Mouse (Mus musculus) frontal cortex, adult (tissue): ENCODE data around the gene Ube2o.

Experiments
- ATAC-seq: cut with Nextera tagmentation; 2 replicates; pipeline ENCODE4 v1.9.2; 2017; ENCODE audit warnings: mild to moderate bottlenecking, moderate library complexity, mixed read lengths; ENCODE audit not compliant: low TSS enrichment

The Ube2o gene

GRCm38 (mm10) chr11:116580711-116581375 is 404 bp downstream of the Ube2o start:
- peak; percentile 62 for ATAC-seq

DNA sequence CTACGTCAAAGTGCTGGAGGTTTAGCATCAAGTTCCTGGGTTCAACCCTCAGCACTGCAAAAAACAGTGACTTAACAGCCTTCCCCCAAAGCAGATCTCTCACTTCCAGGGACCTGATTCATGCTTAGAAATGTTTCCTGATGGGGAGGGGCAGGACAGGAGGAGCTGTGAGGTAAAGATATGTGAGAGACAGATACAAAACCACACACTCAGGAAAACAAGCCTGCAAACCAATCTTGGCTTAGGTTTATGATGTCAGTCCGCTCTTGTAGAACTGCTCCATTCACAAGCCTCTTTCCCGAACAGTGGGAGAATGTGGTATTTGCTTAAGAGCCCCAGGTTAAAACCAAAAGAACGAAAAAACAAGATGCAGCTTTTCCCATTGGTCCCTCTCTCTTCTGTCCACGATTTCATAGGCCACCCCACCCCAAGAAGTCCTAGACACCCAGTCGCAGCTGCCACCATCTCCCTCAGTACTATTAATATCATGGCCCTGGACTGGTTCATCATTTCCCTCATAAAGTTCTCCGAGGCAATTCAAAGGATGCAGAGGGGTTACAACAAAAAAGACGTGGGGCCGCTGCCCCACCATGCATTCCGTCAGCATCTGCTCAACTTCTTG is 1.1 kb downstream of the Ube2o start:
- 0 out of 2 replicates have a peak, but pooled peaks have one; percentile 3 for ATAC-seq

- ATAC-seq = no peak
Measured at GRCm38 (mm10) chr11:116579280-116579679, 2.0 kb downstream of the Ube2o start.

GRCm38 (mm10) chr11:116575396-116575795 is 5.9 kb downstream of the Ube2o start:
- no peak for ATAC-seq

- ATAC-seq = no peak
Measured at GRCm38 (mm10) chr11:116574982-116575381, 6.3 kb downstream of the Ube2o start.

- ATAC-seq = no peak
Measured at GRCm38 (mm10) chr11:116574486-116574885, 6.8 kb downstream of the Ube2o start.

GRCm38 (mm10) chr11:116572756-116573543 is 8.3 kb downstream of the Ube2o start:
- peak; percentile 86 for ATAC-seq

- ATAC-seq = no peak
Measured at GRCm38 (mm10) chr11:116571767-116572679, 9.2 kb downstream of the Ube2o start.

DNA sequence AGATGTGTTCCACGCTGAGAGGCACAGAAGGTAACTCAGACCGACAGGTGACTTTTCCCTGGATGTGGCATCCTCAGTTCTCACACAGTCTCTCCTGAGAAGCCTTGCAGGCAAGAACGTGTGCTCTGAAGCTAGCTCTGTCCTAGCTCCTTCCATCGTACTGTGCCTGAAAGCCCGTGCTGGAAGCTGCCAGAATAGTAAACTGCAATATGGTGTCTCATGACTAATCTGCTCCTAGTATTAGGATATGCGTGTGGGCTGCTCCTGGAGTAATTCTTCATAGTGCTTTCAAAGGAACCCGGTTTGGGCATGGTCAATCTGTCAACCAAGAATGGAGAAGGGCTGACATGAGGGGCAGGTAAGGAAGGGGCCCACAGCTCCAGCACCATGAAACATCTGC is 10.4 kb downstream of the Ube2o start:
- ATAC-seq = no peak

DNA sequence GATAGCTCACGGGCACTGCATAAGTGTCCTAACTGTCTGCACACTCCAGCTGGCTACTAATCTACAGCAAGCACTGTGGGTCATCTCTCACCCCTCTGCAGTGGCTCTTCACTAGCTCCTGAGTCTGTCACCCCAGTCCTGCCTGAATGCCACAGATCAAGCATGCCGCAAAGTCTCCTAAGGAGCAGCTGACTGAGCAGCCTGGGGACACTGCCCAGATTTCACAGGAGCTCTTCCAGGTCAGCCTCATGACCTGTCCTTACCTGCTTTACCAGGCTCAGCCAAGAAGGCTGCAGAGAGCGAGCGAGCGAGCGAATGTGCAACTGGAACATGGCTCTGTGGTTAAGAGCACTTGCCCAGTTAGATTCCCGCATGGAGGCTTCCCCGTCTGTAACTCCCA is 13.7 kb downstream of the Ube2o start:
- ATAC-seq = 0 out of 2 replicates have a peak, but pooled peaks have one; percentile 18

DNA sequence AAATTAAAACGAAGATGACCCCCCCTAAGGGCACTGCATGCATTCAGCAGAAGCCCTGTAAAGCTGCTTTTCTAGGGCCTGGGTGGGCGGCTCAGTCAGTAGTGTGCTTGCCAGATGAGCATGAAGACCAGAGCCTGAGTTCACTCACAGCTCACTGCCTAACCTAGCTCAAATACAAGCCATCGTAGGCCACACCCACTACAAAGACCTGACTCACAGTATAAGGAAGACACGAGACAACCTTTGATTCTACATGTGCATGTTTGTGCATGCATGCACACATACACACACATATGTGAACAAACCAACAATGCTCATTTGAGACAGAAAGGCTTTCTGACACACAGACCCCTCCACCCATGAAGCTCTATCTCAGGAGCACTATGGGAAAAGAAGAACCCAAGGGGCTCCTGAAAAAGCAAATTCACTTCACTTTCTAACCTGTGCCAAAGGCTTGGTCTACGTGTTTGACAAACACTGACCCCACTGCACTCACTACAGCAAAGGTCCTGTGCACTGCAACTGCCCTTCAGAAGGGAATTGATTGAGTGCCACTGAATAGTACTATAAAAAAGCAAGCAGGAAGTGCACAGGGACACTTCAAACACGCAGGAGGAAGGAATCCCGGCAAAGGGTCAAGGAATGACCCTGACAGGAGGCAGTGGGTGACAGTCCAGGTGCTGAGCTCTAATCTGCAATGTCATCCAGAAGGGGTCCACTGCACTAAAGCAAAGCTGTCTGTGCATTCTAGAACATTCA is 15.8 kb downstream of the Ube2o start:
- ATAC-seq = no peak

DNA sequence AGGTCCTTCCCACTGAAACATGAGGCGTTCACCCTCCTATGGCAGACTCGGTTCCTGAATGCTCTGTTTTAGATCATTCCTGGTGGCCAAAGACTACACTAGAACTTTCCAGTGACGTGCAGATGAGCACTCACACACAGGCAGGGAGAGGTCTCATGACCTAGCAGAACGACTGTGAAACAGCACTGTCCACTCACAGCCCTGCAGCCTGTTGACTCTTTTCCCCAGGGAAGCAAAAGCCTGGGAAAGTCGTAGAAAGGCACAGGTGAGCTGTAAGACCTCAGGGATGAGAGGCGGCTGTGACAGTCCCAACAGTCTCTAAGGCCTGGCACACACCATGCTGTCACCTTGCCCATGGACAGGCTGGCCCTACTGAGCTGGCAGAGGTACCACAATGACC is 24.9 kb downstream of the Ube2o start:
- no peak for ATAC-seq

DNA sequence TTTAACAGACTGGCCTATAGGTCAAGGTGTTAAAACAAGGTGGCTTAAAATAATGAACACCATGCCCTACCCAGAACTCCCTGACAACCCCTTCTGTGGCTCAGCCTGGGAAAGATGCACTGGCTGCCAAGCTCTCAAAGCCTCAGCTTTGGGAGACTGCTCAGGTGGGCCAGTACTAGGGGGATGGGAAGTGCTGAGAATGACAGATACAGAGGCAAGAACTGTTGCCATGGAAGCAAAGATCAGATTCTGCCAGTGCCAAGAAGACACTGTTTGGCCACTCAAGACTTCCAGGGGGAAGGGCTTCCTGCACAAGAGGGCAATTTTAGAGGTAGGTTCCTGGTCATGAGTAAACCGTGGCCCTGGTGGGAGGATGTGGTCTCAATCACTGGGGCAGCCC is 25.7 kb downstream of the Ube2o start:
- ATAC-seq = no peak

DNA sequence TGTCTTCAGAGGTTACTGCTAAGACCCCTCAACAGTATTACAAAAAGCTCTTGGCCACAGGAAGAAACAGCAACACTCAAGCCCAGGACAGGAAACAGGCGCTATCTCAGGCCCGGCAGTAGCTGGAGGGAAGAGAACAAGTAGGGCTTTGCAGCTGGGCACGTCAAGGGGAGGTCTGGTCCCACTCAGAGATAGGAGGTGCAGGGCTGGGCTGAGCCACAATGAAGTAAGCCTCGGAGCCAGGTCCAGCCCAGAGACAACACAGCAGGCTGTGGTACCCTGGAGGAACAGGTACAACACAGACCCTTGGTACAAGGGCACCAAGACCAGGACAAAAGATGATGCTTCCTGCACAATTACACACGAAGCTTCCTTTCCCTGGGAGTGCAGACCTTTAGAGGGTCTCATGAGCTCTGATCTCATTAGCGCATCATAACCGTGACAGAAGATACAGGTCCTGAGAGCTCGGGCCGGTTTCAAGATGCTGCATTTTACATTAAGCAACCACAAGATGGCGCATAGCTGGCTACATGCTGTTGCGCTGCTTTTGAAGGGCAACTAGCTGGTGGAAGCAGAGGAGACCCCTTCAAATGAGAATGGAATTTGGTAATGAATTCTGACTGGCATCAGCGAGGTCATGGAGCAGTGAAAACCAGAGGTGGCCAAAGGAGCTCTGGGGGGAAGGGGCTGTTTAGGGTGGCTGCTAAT is 26.9 kb downstream of the Ube2o start:
- no peak for ATAC-seq

DNA sequence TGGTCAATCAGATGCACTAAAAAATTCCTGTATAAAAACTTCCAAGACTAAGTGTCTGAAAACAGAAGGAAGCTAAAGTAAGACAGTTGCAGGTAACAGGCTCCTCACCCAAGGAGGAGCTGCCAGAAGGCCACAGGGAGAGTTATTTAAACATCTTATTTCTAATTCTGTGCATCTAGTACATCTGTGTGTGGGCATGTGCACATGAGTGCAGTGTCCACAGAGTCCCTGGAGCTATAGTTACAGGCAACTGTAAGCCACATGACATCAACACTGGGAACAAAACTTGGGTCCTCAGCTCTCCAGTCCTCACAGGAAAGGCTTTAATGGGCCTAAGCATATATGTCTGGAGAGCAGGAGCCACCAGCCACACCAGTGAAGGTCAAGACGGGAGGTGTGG is 29.1 kb downstream of the Ube2o start:
- peak; percentile 72; the same call in 1 of the 2 replicates for ATAC-seq

DNA sequence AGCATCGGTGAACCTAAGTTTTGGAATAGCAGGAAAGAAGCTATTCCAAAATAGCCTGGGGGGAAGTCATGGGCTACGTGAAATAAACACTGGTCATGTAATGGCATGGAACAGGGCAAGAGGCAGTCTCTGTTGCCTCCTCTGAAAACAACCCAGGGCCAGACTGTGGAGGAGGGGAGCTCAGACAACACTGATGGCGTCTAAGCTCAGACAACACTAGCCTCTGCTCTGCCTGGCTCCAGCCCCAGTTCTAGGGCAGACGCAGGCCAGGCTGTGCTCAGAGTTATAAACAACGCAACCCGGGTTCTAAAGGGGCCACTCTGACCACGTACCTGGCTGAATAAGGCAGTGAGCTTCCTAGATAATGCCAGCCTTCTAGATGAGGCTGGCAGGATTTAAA is 30.5 kb downstream of the Ube2o start:
- ATAC-seq = no peak

DNA sequence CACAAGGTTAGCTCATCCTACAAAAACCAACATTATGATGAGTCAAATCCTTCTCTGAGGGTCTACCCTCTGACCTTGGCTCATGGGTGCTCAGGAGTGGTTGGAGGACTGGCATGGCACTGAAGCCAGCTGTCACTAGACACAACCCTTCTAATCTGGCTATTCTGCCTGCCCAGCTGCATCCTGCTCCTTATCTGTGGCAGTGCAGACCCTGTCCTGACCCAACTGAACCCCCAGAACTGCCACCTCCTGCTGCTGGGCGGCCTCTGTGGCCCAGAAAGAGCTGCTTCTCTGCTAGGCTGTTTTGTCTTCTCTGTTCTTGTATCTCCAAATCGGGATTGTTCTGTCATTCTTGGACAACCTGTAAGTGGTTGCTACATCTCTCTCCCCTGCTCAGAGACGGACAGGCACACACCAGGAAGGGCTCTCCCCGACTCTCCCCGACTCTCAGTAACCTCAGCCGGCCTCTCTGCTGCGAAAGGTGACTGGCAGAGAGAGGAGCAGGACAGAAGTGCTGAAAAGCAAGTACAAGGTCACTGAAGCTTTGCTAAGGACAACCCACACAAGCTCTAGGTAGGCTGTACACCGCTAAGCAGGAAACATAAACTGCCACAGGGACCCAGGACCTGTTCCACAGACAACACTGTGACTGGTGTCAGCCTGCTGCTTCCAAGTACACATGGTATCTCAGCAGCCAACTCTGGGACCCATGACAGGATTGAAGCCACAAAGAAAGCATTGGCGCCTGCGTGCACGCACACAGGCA is 31.8 kb downstream of the Ube2o start:
- ATAC-seq = no peak

DNA sequence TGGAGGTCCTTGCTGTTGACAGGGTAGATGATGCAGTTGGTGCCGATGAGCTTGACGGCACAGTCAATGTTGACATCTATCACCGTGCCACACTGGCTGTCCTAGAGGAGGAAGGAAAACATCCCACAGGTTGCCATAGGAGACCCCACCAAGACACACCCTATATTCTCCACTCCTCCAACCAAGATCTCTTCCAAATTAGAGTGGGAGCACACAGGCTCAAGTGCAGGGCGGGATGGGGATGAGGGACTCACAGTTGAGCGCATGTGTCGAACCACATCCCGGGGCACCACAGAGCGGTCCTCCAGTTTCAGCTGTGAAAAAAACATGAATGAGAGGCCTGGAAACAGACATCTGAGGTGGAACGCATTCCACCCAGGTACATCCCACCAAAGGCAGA is 32.5 kb downstream of the Ube2o start:
- ATAC-seq = no peak

GRCm38 (mm10) chr11:116547296-116548060 is 33.8 kb downstream of the Ube2o start:
- no peak for ATAC-seq
